21 mouse cellular contexts compared by ENCODE assay signal in genomic region chr13:67759966-67760365, GRCm38 (mm10). TPM values are rescaled to one million over a fixed set of nuclear protein-coding genes. Genes with fewer than 3 reads are reported as not detected.
DNase-seq lines count a peak whose midpoint lies in the region; ATAC-seq lines count a peak whose summit lies in the region.
"Had no signal": no experiment of that assay in that cellular context is flagged by ENCODE, and none has a peak within 500 bp of the region (broad histone marks: within the 10 kb centered on the region; RNA-seq: fewer than 3 reads in every experiment).

No protein-coding gene starts in this region.

- no peak overlapping the region for H3K9ac ChIP-seq in hindbrain, embryonic 11.5 days (ENCODE audit: low read depth, low read length)
- H3K9ac ChIP-seq in midbrain, embryonic 14.5 days (replicated peaks; ENCODE audit: low read length): no peak overlapping the region
- H3K9ac ChIP-seq: embryonic facial prominence, embryonic 12.5 days; forebrain, embryonic 13.5 days; forebrain, embryonic 15.5 days had no signal

- ATAC-seq in hindbrain, embryonic 11.5 days (ENCODE audit: low FRiP score): no peak
- no peak for ATAC-seq in midbrain, embryonic 14.5 days (ENCODE audit: low FRiP score, low TSS enrichment)
- ATAC-seq: CD4-positive, CD25-positive, alpha-beta regulatory T cell, adult 4 months; forebrain, embryonic 13.5 days; forebrain, embryonic 15.5 days had no signal

- H3K4me2 ChIP-seq in hindbrain, embryonic 11.5 days (replicated peaks; ENCODE audit: low read depth, low read length): no peak overlapping the region
- no peak overlapping the region for H3K4me2 ChIP-seq in midbrain, embryonic 14.5 days (ENCODE audit: low read length)
- H3K4me2 ChIP-seq: embryonic facial prominence, embryonic 12.5 days; forebrain, embryonic 13.5 days; forebrain, embryonic 15.5 days had no signal

- WGBS in hindbrain, embryonic 11.5 days: 100% methylated on average over 1 of the region's 1 CpGs
- 67% methylated on average over 1 of the region's 1 CpGs for WGBS in midbrain, embryonic 14.5 days
- 79% methylated on average over 1 of the region's 1 CpGs for WGBS in limb, embryonic 10.5 days

- H3K4me1 ChIP-seq in hindbrain, embryonic 11.5 days (replicated peaks; ENCODE audit: control insufficient read depth, insufficient read depth, low read length): no peaks in the 10 kb centered on the region
- no peaks in the 10 kb centered on the region for H3K4me1 ChIP-seq in midbrain, embryonic 14.5 days (ENCODE audit: control insufficient read depth, insufficient read depth, low read length)
- H3K4me1 ChIP-seq in limb, embryonic 10.5 days: no peaks in the 10 kb centered on the region
- H3K4me1 ChIP-seq: embryonic facial prominence, embryonic 10.5 days; embryonic facial prominence, embryonic 12.5 days; forebrain, embryonic 13.5 days had no signal

- H3K4me3 ChIP-seq in hindbrain, embryonic 11.5 days (ENCODE audit: low read depth, low read length): no peak overlapping the region
- H3K4me3 ChIP-seq in midbrain, embryonic 14.5 days (replicated peaks; ENCODE audit: low read depth, low read length): no peak overlapping the region
- H3K4me3 ChIP-seq in limb, embryonic 10.5 days: no peak overlapping the region
- H3K4me3 ChIP-seq: embryonic facial prominence, embryonic 10.5 days; embryonic facial prominence, embryonic 12.5 days; forebrain, embryonic 13.5 days; forebrain, embryonic 15.5 days had no signal

- DNase-seq in 3134 (ENCODE audit: extremely low read depth, insufficient read length, low spot score) (peak; percentile 23), 3T3-L1 (ENCODE audit: low read depth, low spot score) (peak; percentile 80), NIH3T3 (ENCODE audit: low read depth) (peak; percentile 56)
- DNase-seq in mesoderm, embryonic 11.5 days (ENCODE audit: low read depth, low spot score): peak; percentile 1
- DNase-seq in hindbrain, embryonic 11.5 days (ENCODE audit: low spot score): no peak
- no peak for DNase-seq in midbrain, embryonic 14.5 days
- no peak for DNase-seq in limb, embryonic 10.5 days (ENCODE audit: low spot score)
- DNase-seq: adrenal gland, adult 8-10 months; adrenal gland, postnatal 14 days; B cell, adult 2 months; cerebellum, adult 11-12 months; cerebellum, adult 2 months; cerebellum, adult 9-10 months; cerebellum, postnatal 10 days; cerebellum, postnatal 25 days had no signal

- no peaks in the 10 kb centered on the region for H3K27me3 ChIP-seq in hindbrain, embryonic 11.5 days (ENCODE audit: control insufficient read depth, insufficient read depth, low read length)
- H3K27me3 ChIP-seq in midbrain, embryonic 14.5 days (ENCODE audit: control insufficient read depth, insufficient read depth, low read length): no peaks in the 10 kb centered on the region
- no peaks in the 10 kb centered on the region for H3K27me3 ChIP-seq in limb, embryonic 10.5 days (ENCODE audit: low read depth, poor library complexity, severe bottlenecking)
- H3K27me3 ChIP-seq: embryonic facial prominence, embryonic 12.5 days; forebrain, embryonic 13.5 days; forebrain, embryonic 15.5 days had no signal

- no peaks in the 10 kb centered on the region for H3K9me3 ChIP-seq in hindbrain, embryonic 11.5 days (ENCODE audit: control insufficient read depth, low read length)
- H3K9me3 ChIP-seq in midbrain, embryonic 14.5 days (ENCODE audit: control insufficient read depth, low read length): no peaks in the 10 kb centered on the region
- no peaks in the 10 kb centered on the region for H3K9me3 ChIP-seq in limb, embryonic 10.5 days (replicated peaks)
- H3K9me3 ChIP-seq: embryonic facial prominence, embryonic 10.5 days; embryonic facial prominence, embryonic 12.5 days; forebrain, embryonic 13.5 days; forebrain, embryonic 15.5 days; G1E had no signal

- no peaks in the 10 kb centered on the region for H3K36me3 ChIP-seq in hindbrain, embryonic 11.5 days (ENCODE audit: control insufficient read depth, insufficient read depth, low read length)
- H3K36me3 ChIP-seq in midbrain, embryonic 14.5 days (ENCODE audit: control insufficient read depth, insufficient read depth, low read length): no peaks in the 10 kb centered on the region
- H3K36me3 ChIP-seq in limb, embryonic 10.5 days: no peaks in the 10 kb centered on the region
- H3K36me3 ChIP-seq: embryonic facial prominence, embryonic 10.5 days; embryonic facial prominence, embryonic 12.5 days; forebrain, embryonic 15.5 days; G1E had no signal

- H3K27ac ChIP-seq in hindbrain, embryonic 11.5 days (ENCODE audit: low read depth, low read length): no peak overlapping the region
- H3K27ac ChIP-seq in midbrain, embryonic 14.5 days (replicated peaks; ENCODE audit: low read depth, low read length): no peak overlapping the region
- H3K27ac ChIP-seq in limb, embryonic 10.5 days: no peak overlapping the region
- H3K27ac ChIP-seq: embryonic facial prominence, embryonic 10.5 days; embryonic facial prominence, embryonic 12.5 days; forebrain, embryonic 13.5 days; forebrain, embryonic 15.5 days had no signal

RNA-seq across cellular contexts. Expression of gene Zfp85, which starts 4.9 kb away (rescaled TPM):
- 6.0 and 6.3 TPM in 2 replicates for polyA plus RNA-seq in hindbrain, embryonic 11.5 days (2014; fragmentation: Nextera tagmentation; extraction: Ambion mirVana)
- 10.5 and 11.1 TPM in 2 replicates for polyA plus RNA-seq in midbrain, embryonic 14.5 days (2014; fragmentation: Nextera tagmentation; extraction: Ambion mirVana)
- 4.3 and 4.7 TPM in 2 replicates for polyA plus RNA-seq in limb, embryonic 10.5 days (2016; fragmentation: Nextera tagmentation; extraction: Ambion mirVana)

RNA-seq across cellular contexts. Expression of gene Zfp493, which starts 19.5 kb away (rescaled TPM):
- 3.8 and 3.9 TPM in 2 replicates for polyA plus RNA-seq in hindbrain, embryonic 11.5 days (2014; fragmentation: Nextera tagmentation; extraction: Ambion mirVana)
- polyA plus RNA-seq in midbrain, embryonic 14.5 days (2014; fragmentation: Nextera tagmentation; extraction: Ambion mirVana): 2.6 and 3.6 TPM in 2 replicates
- 2.9 and 3.6 TPM in 2 replicates for polyA plus RNA-seq in limb, embryonic 10.5 days (2016; fragmentation: Nextera tagmentation; extraction: Ambion mirVana)

RNA-seq across cellular contexts. Expression of gene Zfp65, which starts 31.0 kb away (rescaled TPM):
- 4.0 and 5.3 TPM in 2 replicates for polyA plus RNA-seq in hindbrain, embryonic 11.5 days (2014; fragmentation: Nextera tagmentation; extraction: Ambion mirVana)
- 5.4 and 6.7 TPM in 2 replicates for polyA plus RNA-seq in midbrain, embryonic 14.5 days (2014; fragmentation: Nextera tagmentation; extraction: Ambion mirVana)
- polyA plus RNA-seq in limb, embryonic 10.5 days (2016; fragmentation: Nextera tagmentation; extraction: Ambion mirVana): 6.2 and 8.9 TPM in 2 replicates

RNA-seq across cellular contexts. Expression of gene Zfp273, which starts 53.6 kb away (rescaled TPM):
- polyA plus RNA-seq in hindbrain, embryonic 11.5 days (2014; fragmentation: Nextera tagmentation; extraction: Ambion mirVana): 8.4 and 9.7 TPM in 2 replicates
- 15.1 and 15.5 TPM in 2 replicates for polyA plus RNA-seq in midbrain, embryonic 14.5 days (2014; fragmentation: Nextera tagmentation; extraction: Ambion mirVana)
- 5.3 and 7.1 TPM in 2 replicates for polyA plus RNA-seq in limb, embryonic 10.5 days (2016; fragmentation: Nextera tagmentation; extraction: Ambion mirVana)

Comparison
In these comparisons a context has a peak if more than half of its experiments do, and no peak if none do; other contexts are left out.
1. DNase-seq: peak in 3134 (single experiment), 3T3-L1 (single experiment), NIH3T3 (single experiment) and mesoderm, embryonic 11.5 days (single experiment); none in hindbrain, embryonic 11.5 days (single experiment), midbrain, embryonic 14.5 days (single experiment) and limb, embryonic 10.5 days (single experiment).